Mouse (Mus musculus): ENCODE data around the gene Hoxd8.

Gene Hoxd8

GRCm38 (mm10) chr2:74711721-74712621 is 7.6 kb downstream of the Hoxd8 start, which contains the start of the genes Hoxd3 and Hoxd4:
Gene Hoxd3 (plus strand): TSS chr2:74711927.
Gene Hoxd4 (plus strand): TSS chr2:74711929.
- no peak for DNase-seq (ENCODE audit: extremely low read depth, insufficient read length, low spot score)

DNA sequence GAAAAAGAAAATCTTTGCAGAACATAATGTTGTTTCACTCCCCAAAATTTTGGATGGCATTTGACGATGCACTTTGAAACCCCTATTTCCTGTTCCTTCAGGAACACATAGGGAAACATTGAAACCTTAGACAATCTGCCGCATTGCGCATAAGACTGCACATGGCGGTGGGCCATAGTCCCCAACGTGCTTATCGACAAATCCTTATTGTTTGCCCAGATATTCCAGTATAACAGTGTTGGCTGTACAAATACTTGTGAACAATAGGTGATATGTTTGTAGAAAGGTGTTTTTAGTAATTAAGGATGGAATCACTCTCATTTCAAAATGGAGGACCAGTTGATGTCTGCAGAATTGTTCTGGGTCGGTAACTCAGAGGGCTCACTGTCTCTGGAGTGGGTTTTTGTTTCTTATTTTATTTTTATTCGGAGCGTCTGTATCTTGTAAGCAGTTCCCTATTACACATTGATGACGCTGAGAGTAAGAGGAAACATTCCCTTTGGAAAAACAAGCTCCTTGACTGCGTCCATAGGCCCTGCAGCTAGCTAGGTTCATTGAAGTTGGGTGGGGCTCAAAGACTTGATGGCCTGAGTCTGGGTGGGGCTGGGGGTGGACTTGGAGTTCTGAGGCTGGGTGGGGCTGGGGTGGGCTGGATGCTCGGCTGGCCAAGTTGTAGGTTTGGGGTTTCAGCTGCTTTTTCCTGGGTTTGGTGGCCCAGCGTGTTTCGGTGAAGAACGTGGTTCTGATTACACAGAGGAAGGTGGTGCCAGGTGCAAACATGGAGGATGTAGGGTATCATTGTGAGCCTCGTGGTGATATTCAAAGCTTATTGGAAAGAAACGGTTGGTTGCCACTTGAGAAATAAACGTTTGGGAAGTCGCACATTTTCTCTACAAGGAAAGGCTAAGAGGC is 9.1 kb downstream of the Hoxd8 start:
- DNase-seq (ENCODE audit: extremely low read depth, insufficient read length, low spot score), result no peak

DNA sequence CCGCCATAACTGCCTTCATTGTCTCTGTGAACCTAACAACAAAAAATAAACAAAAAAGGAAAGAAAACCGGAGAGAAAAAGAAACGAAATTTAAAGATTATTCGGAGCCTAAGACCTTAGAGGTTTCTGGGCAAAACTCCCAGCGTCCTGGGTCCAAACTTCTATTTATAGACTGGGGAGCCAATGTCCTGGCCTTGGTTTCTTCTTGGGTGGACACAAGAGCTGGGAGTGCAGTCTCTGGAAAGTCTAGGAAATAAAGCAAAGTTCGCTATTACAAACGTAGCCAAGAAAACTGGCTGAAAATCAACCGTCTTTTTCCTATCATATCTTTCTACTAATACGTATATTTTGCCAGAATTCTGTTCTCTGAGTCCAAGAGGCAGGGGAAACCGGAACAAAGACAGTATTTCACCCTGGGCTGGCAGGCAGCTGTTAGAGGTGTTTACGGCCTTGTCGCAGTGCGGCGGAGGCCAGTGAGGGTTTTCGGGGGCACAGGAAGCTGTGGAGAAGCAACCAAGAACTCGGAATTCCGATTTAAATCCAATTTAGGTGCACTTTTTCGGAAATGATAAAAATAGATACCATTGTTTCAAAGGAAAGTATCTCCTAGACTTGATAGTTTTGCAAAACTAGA is 9.9 kb downstream of the Hoxd8 start:
- no peak for DNase-seq (ENCODE audit: extremely low read depth, insufficient read length, low spot score)

DNA sequence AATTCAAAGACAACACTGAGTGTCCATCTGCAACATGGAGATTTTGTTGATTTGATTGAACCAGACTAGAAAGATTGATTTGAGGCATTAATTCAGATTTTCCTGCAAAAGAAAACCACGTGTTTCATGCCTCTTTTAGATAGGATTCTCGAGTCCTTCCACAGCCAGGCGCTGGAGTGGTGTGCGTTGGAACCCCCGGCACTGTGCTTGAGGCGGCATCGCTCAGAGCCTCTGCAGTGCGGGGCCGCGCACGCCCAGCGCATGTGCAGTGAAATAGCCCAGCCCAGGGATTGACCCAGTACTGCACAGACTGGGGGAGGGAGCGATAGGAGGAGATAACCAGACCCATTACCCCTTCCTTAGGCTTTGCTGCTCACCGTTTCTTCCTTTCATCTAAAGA is 10.5 kb downstream of the Hoxd8 start:
- no peak for DNase-seq (ENCODE audit: extremely low read depth, insufficient read length, low spot score)

- DNase-seq (ENCODE audit: extremely low read depth, insufficient read length, low spot score), result peak; percentile 82
These were observed 11.3 kb downstream of the Hoxd8 start for GRCm38 (mm10) chr2:74715504-74716241.

GRCm38 (mm10) chr2:74720384-74720783 is 16.0 kb downstream of the Hoxd8 start:
- no peak for DNase-seq (ENCODE audit: extremely low read depth, insufficient read length, low spot score)

DNA sequence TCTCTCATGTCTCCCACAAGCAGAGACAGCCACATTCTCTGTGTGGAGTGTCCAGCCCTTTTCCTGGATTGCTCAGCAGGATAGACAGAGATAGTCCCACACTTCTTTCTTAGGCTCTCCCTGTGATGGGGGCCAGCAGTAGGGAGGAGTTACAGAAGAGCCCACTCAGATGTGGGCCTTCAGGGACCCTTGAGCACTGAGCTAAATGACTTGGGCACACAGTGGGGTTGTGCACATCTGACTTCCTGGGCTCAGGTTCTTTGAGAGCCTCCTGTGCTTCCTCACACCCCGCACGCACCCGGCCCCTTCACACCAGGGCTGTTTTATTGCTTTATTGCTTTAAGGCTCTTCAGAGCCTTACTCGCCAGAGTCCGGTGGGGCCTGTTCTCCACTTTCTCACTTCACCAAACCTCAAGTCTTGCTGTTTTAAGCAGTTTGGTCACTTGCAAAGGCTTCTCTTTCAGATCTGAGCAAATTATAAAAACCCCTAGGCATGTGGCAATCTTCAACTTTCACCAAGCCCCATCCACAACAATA is 16.6 kb downstream of the Hoxd8 start:
- DNase-seq (ENCODE audit: extremely low read depth, insufficient read length, low spot score), result no peak

GRCm38 (mm10) chr2:74721882-74722281 is 17.5 kb downstream of the Hoxd8 start:
- no peak for DNase-seq (ENCODE audit: extremely low read depth, insufficient read length, low spot score)

- no peak for DNase-seq (ENCODE audit: extremely low read depth, insufficient read length, low spot score)
These were observed 18.5 kb downstream of the Hoxd8 start for GRCm38 (mm10) chr2:74722949-74723348.

GRCm38 (mm10) chr2:74724244-74725015 is 20.0 kb downstream of the Hoxd8 start:
- no peak for DNase-seq (ENCODE audit: extremely low read depth, insufficient read length, low spot score)

GRCm38 (mm10) chr2:74725171-74725570 is 20.8 kb downstream of the Hoxd8 start:
- DNase-seq (ENCODE audit: extremely low read depth, insufficient read length, low spot score), result no peak

GRCm38 (mm10) chr2:74726551-74726950 is 22.1 kb downstream of the Hoxd8 start, which contains the start of gene Gm28230:
Gene Gm28230 (plus strand): TSS chr2:74726728.
- no peak for DNase-seq (ENCODE audit: extremely low read depth, insufficient read length, low spot score)

- DNase-seq (ENCODE audit: extremely low read depth, insufficient read length, low spot score), result peak; percentile 32
These were observed 22.7 kb downstream of the Hoxd8 start for GRCm38 (mm10) chr2:74726973-74727639.

DNA sequence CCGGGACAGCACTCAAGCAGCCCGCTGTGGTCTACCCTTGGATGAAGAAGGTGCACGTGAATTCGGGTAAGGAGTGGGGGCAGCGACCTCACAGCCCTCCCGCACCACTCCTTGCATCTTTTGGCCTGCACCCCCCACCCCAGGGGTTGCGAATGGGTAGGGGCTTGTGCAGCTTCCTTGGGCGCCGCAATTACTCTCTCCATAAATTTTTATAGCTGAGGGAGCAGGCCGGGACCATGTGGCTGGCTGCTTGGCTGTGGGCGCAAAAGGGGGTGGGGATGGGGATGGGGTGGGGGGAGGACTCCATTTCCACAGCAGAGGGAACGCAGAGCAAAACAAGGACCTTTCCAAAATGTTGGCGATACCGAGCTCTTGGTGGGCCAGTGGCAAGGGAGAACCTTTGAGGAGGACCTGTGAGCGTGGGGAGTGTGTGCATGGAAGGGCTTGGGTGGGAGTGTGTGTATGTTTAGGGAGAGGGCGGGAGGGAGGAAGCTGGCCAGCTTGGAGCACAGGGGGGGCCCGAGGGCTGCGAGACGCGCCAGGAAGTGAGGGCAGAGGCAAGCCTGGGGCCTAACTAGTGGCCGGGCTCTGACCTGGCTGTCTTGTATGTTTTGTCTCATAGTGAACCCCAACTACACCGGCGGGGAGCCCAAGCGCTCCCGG is 23.4 kb downstream of the Hoxd8 start:
- DNase-seq (ENCODE audit: extremely low read depth, insufficient read length, low spot score), result peak; percentile 62

DNA sequence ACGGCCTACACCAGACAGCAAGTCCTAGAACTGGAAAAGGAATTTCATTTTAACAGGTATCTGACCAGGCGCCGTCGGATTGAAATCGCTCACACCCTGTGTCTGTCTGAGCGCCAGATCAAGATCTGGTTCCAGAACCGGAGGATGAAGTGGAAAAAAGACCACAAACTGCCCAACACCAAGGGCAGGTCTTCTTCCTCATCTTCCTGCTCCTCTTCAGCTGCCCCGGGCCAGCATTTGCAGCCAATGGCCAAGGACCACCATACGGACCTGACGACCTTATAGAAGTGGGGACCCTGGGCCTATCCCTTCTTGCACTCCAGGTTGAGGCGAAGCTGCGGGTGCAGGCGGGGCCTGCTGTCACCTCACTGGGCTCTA is 23.9 kb downstream of the Hoxd8 start:
- DNase-seq (ENCODE audit: extremely low read depth, insufficient read length, low spot score), result no peak

- no peak for DNase-seq (ENCODE audit: extremely low read depth, insufficient read length, low spot score)
These were observed 25.9 kb downstream of the Hoxd8 start for GRCm38 (mm10) chr2:74730331-74730730.

DNA sequence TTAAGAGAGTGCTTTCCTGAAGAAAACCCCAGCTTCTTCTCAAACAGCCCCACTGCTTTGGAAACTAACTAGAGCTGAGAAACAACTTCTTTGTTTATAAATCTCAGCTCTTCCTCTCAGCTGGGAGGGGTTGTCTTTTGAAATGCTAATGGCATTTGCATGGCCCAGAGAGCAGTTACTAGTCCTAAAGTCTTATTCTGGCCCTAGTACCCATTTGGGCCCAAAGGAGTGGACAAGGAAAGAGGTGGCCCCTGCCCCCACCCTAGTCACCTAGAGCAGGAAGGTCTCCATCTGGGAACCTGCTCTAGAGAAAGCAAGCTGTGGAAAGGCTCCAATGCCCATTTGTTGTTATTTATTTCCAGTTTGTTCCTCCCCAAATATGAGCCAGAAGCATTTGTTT is 26.6 kb downstream of the Hoxd8 start:
- no peak for DNase-seq (ENCODE audit: extremely low read depth, insufficient read length, low spot score)

All from 3134 (cell line).